Mouse (Mus musculus) lung, embryonic 15.5 days (tissue): ENCODE data around the gene 1700001O22Rik. TPM values are rescaled to one million over a fixed set of nuclear protein-coding genes. Genes with fewer than 3 reads are reported as not detected.
A peak's percentile ranks its signal among the peaks of the same experiment; 100 is the strongest.

Source experiments
- ATAC-seq: fragments of 200-750 bp; cut with Nextera tagmentation; 2 replicates; pipeline ENCODE4 v1.8.0; 2017; ENCODE audit warnings: moderate number of reproducible peaks, borderline replicate concordance; ENCODE audit not compliant: low FRiP score, low TSS enrichment; ENCODE audit errors: extremely low read depth
- H3K27ac ChIP-seq: fragments of 300-500 bp; sonication (generic); 2 replicates; pipeline ENCODE4 v1.5.1; 2015; ENCODE audit warnings: moderate library complexity, mild to moderate bottlenecking, inconsistent platforms
- H3K27me3 ChIP-seq: fragments of 300-500 bp; sonication (generic); 2 replicates; pipeline ENCODE4 v1.6.1; 2015; ENCODE audit warnings: inconsistent platforms
- H3K36me3 ChIP-seq: fragments of 300-500 bp; sonication (generic); 2 replicates; pipeline ENCODE4 v1.6.1; 2015; ENCODE audit warnings: inconsistent platforms
- H3K4me1 ChIP-seq: fragments of 300-500 bp; sonication (generic); 2 replicates; pipeline ENCODE4 v1.6.1; 2015; ENCODE audit warnings: inconsistent platforms
- H3K4me2 ChIP-seq: fragments of 300-500 bp; sonication (generic); 2 replicates; pipeline ENCODE4 v1.6.1; 2015; ENCODE audit warnings: inconsistent platforms, mild to moderate bottlenecking, moderate library complexity
- H3K4me3 ChIP-seq: fragments of 300-500 bp; sonication (generic); 2 replicates; pipeline ENCODE4 v1.5.1; 2015; ENCODE audit warnings: mild to moderate bottlenecking, inconsistent platforms
- H3K9ac ChIP-seq: fragments of 300-500 bp; sonication (generic); 2 replicates; pipeline ENCODE4 v1.6.1; 2015; ENCODE audit warnings: inconsistent platforms
- H3K9me3 ChIP-seq: fragments of 300-500 bp; sonication (generic); 2 replicates; pipeline ENCODE4 v1.6.1; 2016; ENCODE audit warnings: inconsistent platforms
- WGBS: fragments of 180-500 bp; shearing (Covaris S2); methylation state at CpG from one replicate; pipeline ENCODE4 v1.1.7; 2015; 5-methylcytosine and 5-hydroxymethylcytosine counted together
- polyA plus RNA-seq: library from polyadenylated mRNA; unstranded; fragments of >200 nt; fragmentation: Nextera tagmentation; extraction: Ambion mirVana; gene quantifications from 2 replicates; pipeline ENCODE4 v1.2.1, GENCODE M21; 2015

1700001O22Rik gene
- polyA plus RNA-seq, 1 experiment from 2014 or later: 6.0 TPM

DNA sequence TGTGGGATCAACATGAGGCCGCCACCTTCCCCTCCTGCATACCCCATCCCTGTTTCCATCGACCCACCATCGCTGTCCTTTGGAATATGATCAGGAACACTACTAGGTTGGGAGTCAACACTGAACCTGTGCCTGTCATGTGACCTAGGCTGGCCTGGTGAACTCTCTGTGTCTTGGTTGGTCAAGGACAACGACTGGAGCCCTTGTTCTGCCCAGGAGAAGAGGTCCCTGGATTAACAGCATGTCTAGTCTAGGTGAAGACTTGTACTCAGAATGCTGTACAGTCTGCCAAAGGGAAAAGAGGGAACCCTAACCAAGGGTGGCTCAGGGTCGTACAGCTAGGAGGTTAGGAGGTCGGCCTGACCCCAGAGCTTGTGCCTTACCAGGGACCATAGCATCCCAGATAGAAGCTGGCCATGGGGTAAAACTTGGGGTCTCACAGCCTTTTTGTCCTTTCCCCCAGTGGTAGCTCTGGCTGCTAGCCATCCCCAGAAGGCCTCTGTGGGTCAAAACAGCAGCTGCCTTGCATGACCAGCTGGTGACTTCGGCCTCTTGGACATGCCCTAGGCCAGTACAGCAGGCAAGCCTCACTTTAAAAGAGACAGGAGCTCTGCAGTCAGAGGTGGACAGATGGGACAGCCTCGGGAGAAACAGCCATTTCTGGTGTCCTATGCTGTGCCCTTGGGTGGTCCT is 30.0 kb downstream of the 1700001O22Rik start:
- ATAC-seq: no peak
- Histone ChIP-seq H3K9me3 (no peaks in the 10 kb centered on the region), H3K9ac (no peak overlapping the region), H3K27me3 (no peaks in the 10 kb centered on the region), H3K36me3 (no peaks in the 10 kb centered on the region), H3K27ac (peak overlapping the region; percentile 72), H3K4me1 (peaks cover 26% of the 10 kb centered on the region), H3K4me3 (no peak overlapping the region), H3K4me2 (no peak overlapping the region)
- WGBS: 71% methylated on average over 8 of the region's 8 CpGs

DNA sequence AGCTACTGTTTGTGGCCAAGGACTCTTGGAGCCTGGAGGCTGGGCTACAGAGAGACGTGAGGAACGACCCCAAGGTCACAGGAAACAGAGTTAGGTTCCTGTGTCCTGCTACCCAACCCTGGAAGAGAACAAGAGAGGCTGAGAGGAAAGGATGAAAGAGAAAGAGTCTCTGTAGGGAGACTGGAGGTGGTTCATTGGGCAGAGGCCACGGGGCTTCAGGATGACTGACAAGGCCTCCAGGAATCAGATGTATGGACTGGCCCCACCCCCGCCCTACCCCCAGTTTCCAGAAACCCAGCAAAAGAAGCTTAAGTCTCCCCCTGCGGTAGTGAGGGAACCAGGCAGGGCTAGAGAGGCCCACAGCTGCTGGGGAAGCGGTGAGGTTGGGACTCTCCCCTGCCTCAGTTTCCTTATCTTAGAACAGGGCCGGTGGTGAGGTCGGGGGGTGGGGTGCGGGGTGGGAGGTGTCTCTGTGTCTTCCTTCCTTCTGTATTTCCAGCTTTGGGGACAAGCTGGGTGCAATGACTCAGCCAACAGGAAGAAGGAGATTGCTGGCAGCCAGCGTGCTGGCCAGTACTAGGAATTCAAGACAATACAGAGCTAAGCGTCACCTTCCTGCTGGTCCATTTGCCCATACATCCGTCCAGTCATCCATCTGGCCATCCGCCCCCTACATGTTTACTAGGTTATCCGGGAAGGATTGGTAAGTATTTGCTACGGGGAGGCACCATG is 30.7 kb downstream of the 1700001O22Rik start:
- WGBS: 39% methylated on average over 15 of the region's 15 CpGs
- peaks cover 32% of the 10 kb centered on the region for H3K4me1 ChIP-seq
- H3K27ac ChIP-seq: peak overlapping the region; percentile 89
- no peak overlapping the region for H3K9ac ChIP-seq
- peak; percentile 53 for ATAC-seq
- H3K9me3 ChIP-seq: no peaks in the 10 kb centered on the region
- no peaks in the 10 kb centered on the region for H3K36me3 ChIP-seq
- no peaks in the 10 kb centered on the region for H3K27me3 ChIP-seq
- peak overlapping the region; percentile 96; the same call in 1 of the 2 replicates for H3K4me2 ChIP-seq
- H3K4me3 ChIP-seq: no peak overlapping the region

DNA sequence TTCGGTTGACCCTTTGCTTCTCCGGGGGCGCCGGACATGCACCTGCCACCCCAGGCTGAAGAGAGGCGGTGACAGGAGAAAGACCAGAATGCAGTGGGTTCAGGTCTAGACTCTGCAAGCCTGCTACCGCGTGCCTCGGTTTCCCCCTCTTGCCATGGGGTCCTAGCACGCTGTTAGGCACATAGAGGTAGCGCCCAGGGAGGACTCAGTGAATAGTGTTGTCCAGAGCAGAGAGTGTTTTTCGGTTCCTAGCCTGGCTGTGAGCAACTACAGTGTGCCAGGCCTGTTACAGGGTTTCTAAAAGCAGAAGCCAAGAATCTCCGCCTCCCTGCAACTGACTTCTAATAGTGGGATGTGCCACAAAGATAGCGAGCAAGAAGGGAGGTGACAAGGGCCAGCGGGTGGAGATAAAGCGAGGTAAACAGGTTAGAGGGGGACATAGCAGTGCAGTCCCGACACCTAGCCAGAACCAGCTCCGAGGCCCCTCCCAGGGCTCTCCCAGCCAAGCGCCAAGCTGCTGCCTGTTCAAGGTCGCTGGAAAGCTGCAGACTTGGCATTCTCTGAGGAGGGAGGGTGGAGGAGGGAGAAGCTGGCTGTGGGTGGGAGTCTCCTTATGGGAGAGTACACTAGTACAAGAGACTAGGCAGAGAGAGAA is 31.5 kb downstream of the 1700001O22Rik start:
- Histone ChIP-seq H3K36me3 (no peaks in the 10 kb centered on the region), H3K9me3 (no peaks in the 10 kb centered on the region), H3K4me1 (peaks cover 32% of the 10 kb centered on the region), H3K9ac (peak overlapping the region; percentile 54), H3K27ac (peak overlapping the region; percentile 89), H3K4me2 (peak overlapping the region; percentile 96), H3K4me3 (peak overlapping the region; percentile 49), H3K27me3 (no peaks in the 10 kb centered on the region)
- ATAC-seq: peak; percentile 83
- 5% methylated on average over 19 of the region's 19 CpGs for WGBS

DNA sequence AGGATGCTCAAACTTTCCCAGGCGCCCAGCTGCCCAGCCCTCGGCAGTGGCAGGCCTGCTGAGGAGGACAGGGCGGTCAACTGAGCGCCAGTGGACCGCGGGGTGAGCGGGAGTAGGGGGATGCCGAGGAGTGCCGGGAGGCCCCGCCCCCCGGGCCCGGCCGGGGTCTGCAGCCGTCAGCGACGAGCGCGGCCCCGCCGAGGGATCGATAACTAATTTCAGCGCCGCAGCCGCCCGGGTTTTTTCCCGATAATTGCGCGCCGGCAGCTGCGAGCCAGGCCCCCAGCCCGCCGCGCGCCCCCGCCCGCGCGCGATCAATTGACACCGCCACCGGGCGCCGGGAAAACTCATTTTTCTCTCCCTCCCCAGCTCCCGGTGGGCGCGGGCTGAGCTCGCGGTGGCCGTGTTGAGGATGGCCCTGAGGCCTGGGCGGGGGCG is 32.1 kb downstream of the 1700001O22Rik start:
- Histone ChIP-seq H3K4me3 (peak overlapping the region; percentile 49), H3K36me3 (no peaks in the 10 kb centered on the region), H3K9me3 (no peaks in the 10 kb centered on the region), H3K4me2 (peak overlapping the region; percentile 96), H3K9ac (peak overlapping the region; percentile 54), H3K27me3 (no peaks in the 10 kb centered on the region), H3K27ac (peak overlapping the region; percentile 89), H3K4me1 (peaks cover 32% of the 10 kb centered on the region)
- no peak for ATAC-seq
- under 1% methylated on average over 50 of the region's 51 CpGs for WGBS

DNA sequence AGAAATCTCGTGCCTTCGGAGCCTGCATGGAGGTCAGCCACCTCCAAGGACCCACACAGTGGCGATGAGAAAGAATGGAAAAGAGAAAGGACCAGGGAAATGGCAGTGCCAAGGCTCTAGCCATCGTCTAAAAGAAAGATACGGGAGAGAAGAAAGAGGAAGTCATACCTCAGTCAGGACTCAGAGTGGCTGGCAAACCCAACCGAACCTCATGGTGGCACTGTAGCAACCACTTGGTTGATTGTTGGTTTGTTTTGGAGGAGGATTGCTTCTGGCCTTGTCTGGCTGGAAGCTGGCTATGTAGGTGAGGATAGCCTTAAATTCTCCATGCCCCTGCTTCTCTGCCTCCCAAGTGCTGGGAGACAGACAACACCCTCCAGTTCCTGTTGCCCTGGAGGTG is 34.3 kb downstream of the 1700001O22Rik start:
- no peak for ATAC-seq
- H3K27ac ChIP-seq: no peak overlapping the region
- WGBS: 47% methylated on average over 6 of the region's 6 CpGs
- no peaks in the 10 kb centered on the region for H3K27me3 ChIP-seq
- H3K9me3 ChIP-seq: no peaks in the 10 kb centered on the region
- H3K9ac ChIP-seq: no peak overlapping the region
- no peak overlapping the region for H3K4me2 ChIP-seq
- H3K4me3 ChIP-seq: no peak overlapping the region
- no peaks in the 10 kb centered on the region for H3K36me3 ChIP-seq
- peaks cover 32% of the 10 kb centered on the region for H3K4me1 ChIP-seq

DNA sequence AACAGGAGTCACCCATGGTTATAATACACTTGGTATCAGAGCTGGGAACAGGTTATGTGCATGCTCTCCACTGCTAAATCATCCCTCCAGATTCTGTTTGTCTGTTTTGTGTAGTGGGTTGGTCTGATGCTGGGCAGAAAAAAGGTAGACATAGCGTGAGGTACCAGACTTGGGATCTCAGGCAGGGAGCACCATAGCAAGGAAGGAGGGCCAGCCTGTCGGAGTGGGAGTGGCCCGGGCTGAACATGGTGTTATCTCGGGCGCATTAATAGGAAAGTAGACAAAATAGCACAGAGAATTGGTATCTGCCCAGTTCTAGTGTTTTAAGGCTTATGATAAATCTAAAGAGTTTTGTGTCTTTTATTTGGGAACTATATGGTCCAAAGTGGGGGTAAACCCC is 34.9 kb downstream of the 1700001O22Rik start:
- Histone ChIP-seq H3K9ac (no peak overlapping the region), H3K4me1 (peaks cover 32% of the 10 kb centered on the region), H3K4me3 (no peak overlapping the region), H3K36me3 (no peaks in the 10 kb centered on the region), H3K9me3 (no peaks in the 10 kb centered on the region), H3K27me3 (no peaks in the 10 kb centered on the region), H3K4me2 (no peak overlapping the region), H3K27ac (no peak overlapping the region)
- WGBS: 68% methylated on average over 5 of the region's 5 CpGs
- no peak for ATAC-seq

DNA sequence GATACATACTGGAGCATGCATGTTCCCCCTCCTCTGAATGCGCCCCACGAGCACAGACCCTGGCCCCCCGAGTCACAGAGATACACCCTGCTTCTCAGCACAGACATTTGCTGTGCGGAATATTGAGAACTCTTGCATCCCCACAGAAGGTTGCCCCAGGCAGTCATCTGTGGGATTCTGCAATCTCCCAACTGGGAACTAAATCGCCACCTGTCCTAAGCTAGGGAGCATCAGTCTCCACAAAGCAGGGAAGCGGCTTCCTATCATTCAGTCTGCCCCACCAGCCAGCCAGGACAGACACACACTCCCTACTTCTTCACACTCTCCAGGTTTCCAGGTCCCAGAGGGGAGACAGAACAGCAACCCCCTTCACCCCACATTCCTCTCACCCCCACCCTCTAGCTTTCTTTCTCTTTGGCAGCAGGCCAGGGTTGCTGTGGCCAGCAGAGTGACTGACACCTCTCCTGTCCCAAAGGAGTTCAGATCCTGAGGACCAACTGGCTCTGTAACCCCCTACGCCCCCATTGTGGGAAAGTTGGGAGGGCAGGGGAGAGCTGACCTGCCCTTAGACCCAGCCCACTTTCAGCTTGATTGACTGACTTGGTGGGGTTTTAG is 35.7 kb downstream of the 1700001O22Rik start:
- Histone ChIP-seq H3K36me3 (no peaks in the 10 kb centered on the region), H3K4me2 (no peak overlapping the region), H3K9me3 (no peaks in the 10 kb centered on the region), H3K4me1 (peaks cover 26% of the 10 kb centered on the region), H3K4me3 (no peak overlapping the region), H3K9ac (no peak overlapping the region), H3K27me3 (no peaks in the 10 kb centered on the region), H3K27ac (no peak overlapping the region)
- no peak for ATAC-seq
- 75% methylated on average over 7 of the region's 7 CpGs for WGBS

DNA sequence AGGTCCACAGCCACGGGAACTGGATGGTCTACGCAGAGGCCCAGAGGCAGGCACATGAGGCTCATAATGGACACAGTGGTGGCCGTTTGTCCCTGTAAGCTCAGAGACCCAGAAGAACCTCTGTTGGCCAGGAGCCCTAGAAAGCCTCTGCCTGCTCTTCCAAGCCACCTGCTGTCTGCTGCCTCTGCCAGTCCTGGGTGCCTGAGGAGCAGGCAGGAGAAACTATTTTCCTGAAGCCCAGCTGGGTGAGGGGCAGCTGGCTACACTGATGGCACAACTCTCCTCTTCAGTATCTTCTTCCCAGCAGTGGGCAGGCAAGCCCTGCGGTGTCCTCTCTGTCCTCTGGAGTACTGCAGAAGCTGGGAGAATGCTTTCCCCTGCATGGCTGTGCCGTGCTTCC is 37.0 kb downstream of the 1700001O22Rik start:
- Histone ChIP-seq H3K4me2 (no peak overlapping the region), H3K27me3 (no peaks in the 10 kb centered on the region), H3K27ac (no peak overlapping the region), H3K9me3 (no peaks in the 10 kb centered on the region), H3K9ac (no peak overlapping the region), H3K36me3 (no peaks in the 10 kb centered on the region), H3K4me3 (no peak overlapping the region), H3K4me1 (peaks cover 14% of the 10 kb centered on the region)
- ATAC-seq: no peak
- WGBS: 76% methylated on average over 5 of the region's 5 CpGs

DNA sequence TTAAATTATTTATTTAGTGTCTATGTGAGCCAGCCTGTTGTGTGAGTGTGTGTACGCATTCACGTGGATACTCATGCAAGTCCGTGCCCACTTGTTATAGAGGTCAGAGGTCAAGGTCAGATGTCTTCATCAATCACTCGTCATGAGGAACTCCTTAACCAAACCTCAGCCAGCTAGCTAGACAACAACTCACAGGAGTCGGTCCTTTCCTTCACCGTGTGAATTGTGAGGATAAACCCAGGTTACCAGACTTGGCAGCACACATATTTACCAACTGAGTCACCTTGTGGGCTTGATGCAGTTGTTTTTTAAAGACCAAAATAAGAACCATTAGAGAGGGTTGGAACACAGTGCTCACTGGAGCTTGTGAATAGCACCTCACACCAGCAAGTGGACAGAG is 42.8 kb downstream of the 1700001O22Rik start:
- no peak overlapping the region for H3K4me3 ChIP-seq
- no peaks in the 10 kb centered on the region; the same call in 1 of the 2 replicates for H3K9me3 ChIP-seq
- no peaks in the 10 kb centered on the region for H3K36me3 ChIP-seq
- WGBS: 42% methylated on average over 6 of the region's 6 CpGs
- no peak for ATAC-seq
- H3K27me3 ChIP-seq: no peaks in the 10 kb centered on the region
- peak overlapping the region; percentile 4; the same call in 1 of the 2 replicates for H3K27ac ChIP-seq
- no peak overlapping the region for H3K4me2 ChIP-seq
- peaks cover 36% of the 10 kb centered on the region for H3K4me1 ChIP-seq
- no peak overlapping the region for H3K9ac ChIP-seq

DNA sequence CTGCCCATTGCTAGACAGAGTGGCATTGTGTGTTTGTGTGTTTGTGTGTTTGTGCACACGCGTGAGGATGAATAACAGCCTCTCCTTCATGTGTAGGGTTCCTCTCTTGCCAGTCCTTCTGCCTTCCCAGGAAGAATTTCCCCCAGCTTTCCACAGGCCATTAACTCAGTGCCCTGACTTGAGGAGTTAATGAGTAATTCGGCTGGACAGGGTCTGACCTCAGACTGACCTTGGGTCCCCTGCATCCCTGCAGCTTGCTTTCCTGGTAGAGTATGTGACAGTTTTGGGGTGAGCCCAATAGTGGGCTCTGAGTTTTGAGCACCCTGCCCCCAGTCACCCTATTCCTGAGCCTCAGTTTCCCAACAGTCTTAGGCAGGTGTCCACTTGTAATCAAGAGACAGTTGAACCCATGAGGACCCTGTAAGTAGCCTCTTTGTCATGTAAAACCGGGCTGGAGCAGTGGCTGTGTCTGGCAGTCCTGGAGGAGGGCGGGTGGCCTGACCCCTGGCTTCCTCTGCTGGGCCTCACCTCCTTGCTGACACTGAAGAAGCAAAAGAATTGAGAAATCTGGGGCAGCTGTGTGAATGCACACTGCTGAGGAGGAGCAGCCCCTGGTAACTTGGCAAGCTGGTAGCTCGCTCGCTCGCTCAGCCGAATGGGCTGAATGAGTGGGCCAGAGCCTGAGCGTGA is 43.5 kb downstream of the 1700001O22Rik start:
- H3K36me3 ChIP-seq: no peaks in the 10 kb centered on the region
- no peaks in the 10 kb centered on the region; the same call in 1 of the 2 replicates for H3K9me3 ChIP-seq
- no peaks in the 10 kb centered on the region for H3K27me3 ChIP-seq
- WGBS: 62% methylated on average over 10 of the region's 10 CpGs
- H3K9ac ChIP-seq: no peak overlapping the region
- peaks cover 39% of the 10 kb centered on the region for H3K4me1 ChIP-seq
- peak overlapping the region; percentile 98 for H3K27ac ChIP-seq
- ATAC-seq: no peak
- H3K4me2 ChIP-seq: no peak overlapping the region
- no peak overlapping the region for H3K4me3 ChIP-seq

DNA sequence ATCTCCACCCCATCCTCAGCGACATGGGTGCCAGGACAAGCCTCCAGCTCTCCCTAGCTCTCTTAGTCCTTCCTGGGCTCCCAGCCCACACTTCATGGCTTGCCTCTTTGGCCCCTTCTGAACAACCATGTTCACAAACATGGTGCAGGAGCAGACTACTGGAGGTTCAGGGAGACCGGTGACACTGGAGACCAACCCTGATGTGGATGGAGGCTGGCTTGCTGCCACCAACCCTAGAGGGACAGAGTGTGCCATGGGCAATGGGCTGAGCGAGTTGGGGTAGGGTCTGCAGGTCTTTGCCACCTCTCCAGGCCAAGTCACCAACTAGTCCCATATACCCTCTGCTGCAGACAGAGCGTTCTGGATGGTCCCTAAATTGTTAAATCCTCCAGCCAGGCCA is 44.0 kb downstream of the 1700001O22Rik start:
- 58% methylated on average over 4 of the region's 4 CpGs for WGBS
- ATAC-seq: no peak
- H3K9ac ChIP-seq: peak overlapping the region; percentile 33
- peaks cover 42% of the 10 kb centered on the region for H3K4me1 ChIP-seq
- no peaks in the 10 kb centered on the region; the same call in 1 of the 2 replicates for H3K9me3 ChIP-seq
- H3K27ac ChIP-seq: peak overlapping the region; percentile 98
- H3K36me3 ChIP-seq: no peaks in the 10 kb centered on the region
- no peaks in the 10 kb centered on the region for H3K27me3 ChIP-seq
- 0 out of 2 replicates have a peak overlapping the region, but pooled peaks have one; percentile 45 for H3K4me2 ChIP-seq
- H3K4me3 ChIP-seq: no peak overlapping the region
